Mouse (Mus musculus): ENCODE measurements around the gene Tspan18. TPM values are rescaled to one million over a fixed set of nuclear protein-coding genes. Genes with fewer than 3 reads are reported as not detected.
A peak's percentile ranks its signal among the peaks of the same experiment; 100 is the strongest.

The Tspan18 gene
- polyA plus RNA-seq, 1 experiment from 2014 or later: 27.8 TPM

DNA sequence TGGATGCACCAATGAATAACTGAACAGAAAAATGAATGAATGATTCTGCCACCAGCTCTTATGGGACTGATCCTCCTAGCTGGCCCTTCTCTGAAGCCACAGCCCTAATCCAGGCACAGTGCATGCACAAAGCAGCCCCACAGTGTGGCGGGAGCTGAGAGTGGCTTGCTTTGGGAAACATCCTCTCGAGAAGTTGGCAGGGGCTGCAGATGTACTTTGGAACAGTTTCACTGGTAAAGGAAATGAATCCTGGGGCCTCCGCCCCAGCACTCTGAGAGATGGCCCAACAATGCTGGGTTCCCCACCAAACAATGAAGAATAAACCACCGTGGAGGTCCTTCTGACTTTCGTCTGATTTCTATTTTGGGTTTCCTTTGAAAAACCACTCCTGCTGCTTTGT is 64.2 kb downstream of the Tspan18 start:
- H3K4me3 ChIP-seq (replicated peaks; ENCODE audit: low read depth, low read length): no peak overlapping the region
- no peak overlapping the region for H3K27ac ChIP-seq (replicated peaks; ENCODE audit: low read depth, low read length)
- WGBS: 45% methylated on average over 5 of the region's 5 CpGs
- DNase-seq (no peak), ATAC-seq (ENCODE audit: low FRiP score, low TSS enrichment) (no peak)
- H3K9me3 ChIP-seq (ENCODE audit: control insufficient read depth, low read length): no peaks in the 10 kb centered on the region
- H3K4me1 ChIP-seq (ENCODE audit: control insufficient read depth, insufficient read depth, low read length): peaks cover 47% of the 10 kb centered on the region
- H3K27me3 ChIP-seq (ENCODE audit: control insufficient read depth, insufficient read depth, low read length): no peaks in the 10 kb centered on the region
- H3K36me3 ChIP-seq (ENCODE audit: control insufficient read depth, insufficient read depth, low read length): no peaks in the 10 kb centered on the region
- no peak overlapping the region for H3K4me2 ChIP-seq (ENCODE audit: low read length)
- no peak overlapping the region for H3K9ac ChIP-seq (replicated peaks; ENCODE audit: low read length)

DNA sequence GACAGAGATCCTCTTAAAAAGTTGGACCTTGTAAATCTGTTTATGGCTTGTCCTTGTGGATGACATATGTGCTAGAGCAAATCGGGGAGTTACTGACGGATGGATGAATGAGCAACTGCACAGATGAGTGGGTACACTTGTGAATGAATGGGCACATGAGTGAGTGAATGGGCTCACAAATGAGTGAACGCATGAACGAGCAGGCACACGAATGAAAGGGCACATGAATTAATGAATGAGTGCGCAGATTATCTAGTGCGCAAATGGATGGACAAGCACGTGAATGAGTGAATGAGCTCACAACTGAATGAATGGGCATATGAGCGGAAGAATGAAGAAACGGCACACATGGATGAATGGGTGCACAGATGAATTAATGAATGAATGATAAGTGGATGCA is 64.7 kb downstream of the Tspan18 start:
- H3K4me3 ChIP-seq (replicated peaks; ENCODE audit: low read depth, low read length): no peak overlapping the region
- H3K27ac ChIP-seq (replicated peaks; ENCODE audit: low read depth, low read length): no peak overlapping the region
- H3K9ac ChIP-seq (replicated peaks; ENCODE audit: low read length): no peak overlapping the region
- no peaks in the 10 kb centered on the region for H3K9me3 ChIP-seq (ENCODE audit: control insufficient read depth, low read length)
- H3K27me3 ChIP-seq (ENCODE audit: control insufficient read depth, insufficient read depth, low read length): no peaks in the 10 kb centered on the region
- 77% methylated on average over 10 of the region's 10 CpGs for WGBS
- no peaks in the 10 kb centered on the region for H3K36me3 ChIP-seq (ENCODE audit: control insufficient read depth, insufficient read depth, low read length)
- H3K4me2 ChIP-seq (ENCODE audit: low read length): no peak overlapping the region
- DNase-seq: no peak
- peaks cover 44% of the 10 kb centered on the region for H3K4me1 ChIP-seq (ENCODE audit: control insufficient read depth, insufficient read depth, low read length)
- ATAC-seq (ENCODE audit: low FRiP score, low TSS enrichment): no peak

GRCm38 (mm10) chr2:93268711-93269270 is 65.5 kb downstream of the Tspan18 start:
- no peaks in the 10 kb centered on the region for H3K27me3 ChIP-seq (ENCODE audit: control insufficient read depth, insufficient read depth, low read length)
- ATAC-seq (ENCODE audit: low FRiP score, low TSS enrichment): no peak
- peaks cover 36% of the 10 kb centered on the region for H3K4me1 ChIP-seq (ENCODE audit: control insufficient read depth, insufficient read depth, low read length)
- no peak overlapping the region for H3K4me3 ChIP-seq (replicated peaks; ENCODE audit: low read depth, low read length)
- no peak overlapping the region for H3K4me2 ChIP-seq (ENCODE audit: low read length)
- H3K9ac ChIP-seq (replicated peaks; ENCODE audit: low read length): no peak overlapping the region
- no peak for DNase-seq
- no peak overlapping the region for H3K27ac ChIP-seq (replicated peaks; ENCODE audit: low read depth, low read length)
- no peaks in the 10 kb centered on the region for H3K9me3 ChIP-seq (ENCODE audit: control insufficient read depth, low read length)
- no peaks in the 10 kb centered on the region for H3K36me3 ChIP-seq (ENCODE audit: control insufficient read depth, insufficient read depth, low read length)
- 90% methylated on average over 3 of the region's 3 CpGs for WGBS

- no peak overlapping the region for H3K4me3 ChIP-seq (replicated peaks; ENCODE audit: low read depth, low read length)
- H3K4me1 ChIP-seq (ENCODE audit: control insufficient read depth, insufficient read depth, low read length): peaks cover 26% of the 10 kb centered on the region
- ATAC-seq (ENCODE audit: low FRiP score, low TSS enrichment) (no peak), DNase-seq (no peak)
- 71% methylated on average over 4 of the region's 4 CpGs for WGBS
- H3K36me3 ChIP-seq (ENCODE audit: control insufficient read depth, insufficient read depth, low read length): no peaks in the 10 kb centered on the region
- no peaks in the 10 kb centered on the region for H3K9me3 ChIP-seq (ENCODE audit: control insufficient read depth, low read length)
- H3K9ac ChIP-seq (replicated peaks; ENCODE audit: low read length): no peak overlapping the region
- no peak overlapping the region for H3K4me2 ChIP-seq (ENCODE audit: low read length)
- H3K27me3 ChIP-seq (ENCODE audit: control insufficient read depth, insufficient read depth, low read length): no peaks in the 10 kb centered on the region
- H3K27ac ChIP-seq (replicated peaks; ENCODE audit: low read depth, low read length): peak overlapping the region; percentile 57; the same call in 1 of the 2 replicates
These were observed 66.5 kb downstream of the Tspan18 start for GRCm38 (mm10) chr2:93267791-93268190.

DNA sequence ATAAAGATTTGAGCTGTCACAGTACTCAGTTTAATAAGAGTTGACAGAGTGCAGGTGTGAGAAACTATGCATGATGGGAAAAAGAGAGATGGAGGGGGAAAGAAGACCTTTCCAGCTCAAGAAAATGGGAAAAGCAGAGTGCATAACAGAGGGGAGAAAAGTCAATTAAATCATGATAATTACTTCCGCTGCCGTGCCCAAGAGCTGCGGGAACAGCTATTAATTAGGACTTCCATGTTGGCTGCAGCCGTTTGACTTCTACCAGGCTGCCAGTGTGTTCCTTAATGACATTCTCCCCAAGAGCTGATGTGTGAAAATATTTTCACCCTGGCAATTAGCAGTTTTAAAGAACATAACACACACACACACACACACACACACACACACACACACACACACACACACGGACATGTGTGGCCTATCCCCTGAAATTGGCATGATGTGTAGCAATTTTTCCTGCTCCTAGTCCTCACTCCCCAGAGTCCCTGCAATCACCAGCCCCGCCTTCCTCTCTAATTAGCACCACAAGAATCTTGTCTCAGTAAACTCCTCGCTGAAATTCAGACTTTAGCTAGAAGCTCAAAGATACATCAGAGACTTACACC is 67.6 kb downstream of the Tspan18 start:
- Histone ChIP-seq H3K4me1 (ENCODE audit: control insufficient read depth, insufficient read depth, low read length) (peaks cover 24% of the 10 kb centered on the region), H3K27me3 (ENCODE audit: control insufficient read depth, insufficient read depth, low read length) (no peaks in the 10 kb centered on the region), H3K36me3 (ENCODE audit: control insufficient read depth, insufficient read depth, low read length) (no peaks in the 10 kb centered on the region), H3K27ac (replicated peaks; ENCODE audit: low read depth, low read length) (peak overlapping the region; percentile 57), H3K4me2 (ENCODE audit: low read length) (no peak overlapping the region), H3K9ac (replicated peaks; ENCODE audit: low read length) (no peak overlapping the region), H3K4me3 (replicated peaks; ENCODE audit: low read depth, low read length) (no peak overlapping the region), H3K9me3 (ENCODE audit: control insufficient read depth, low read length) (no peaks in the 10 kb centered on the region)
- no peak for ATAC-seq (ENCODE audit: low FRiP score, low TSS enrichment)
- WGBS: 56% methylated on average over 7 of the region's 7 CpGs
- DNase-seq: peak; percentile 54

DNA sequence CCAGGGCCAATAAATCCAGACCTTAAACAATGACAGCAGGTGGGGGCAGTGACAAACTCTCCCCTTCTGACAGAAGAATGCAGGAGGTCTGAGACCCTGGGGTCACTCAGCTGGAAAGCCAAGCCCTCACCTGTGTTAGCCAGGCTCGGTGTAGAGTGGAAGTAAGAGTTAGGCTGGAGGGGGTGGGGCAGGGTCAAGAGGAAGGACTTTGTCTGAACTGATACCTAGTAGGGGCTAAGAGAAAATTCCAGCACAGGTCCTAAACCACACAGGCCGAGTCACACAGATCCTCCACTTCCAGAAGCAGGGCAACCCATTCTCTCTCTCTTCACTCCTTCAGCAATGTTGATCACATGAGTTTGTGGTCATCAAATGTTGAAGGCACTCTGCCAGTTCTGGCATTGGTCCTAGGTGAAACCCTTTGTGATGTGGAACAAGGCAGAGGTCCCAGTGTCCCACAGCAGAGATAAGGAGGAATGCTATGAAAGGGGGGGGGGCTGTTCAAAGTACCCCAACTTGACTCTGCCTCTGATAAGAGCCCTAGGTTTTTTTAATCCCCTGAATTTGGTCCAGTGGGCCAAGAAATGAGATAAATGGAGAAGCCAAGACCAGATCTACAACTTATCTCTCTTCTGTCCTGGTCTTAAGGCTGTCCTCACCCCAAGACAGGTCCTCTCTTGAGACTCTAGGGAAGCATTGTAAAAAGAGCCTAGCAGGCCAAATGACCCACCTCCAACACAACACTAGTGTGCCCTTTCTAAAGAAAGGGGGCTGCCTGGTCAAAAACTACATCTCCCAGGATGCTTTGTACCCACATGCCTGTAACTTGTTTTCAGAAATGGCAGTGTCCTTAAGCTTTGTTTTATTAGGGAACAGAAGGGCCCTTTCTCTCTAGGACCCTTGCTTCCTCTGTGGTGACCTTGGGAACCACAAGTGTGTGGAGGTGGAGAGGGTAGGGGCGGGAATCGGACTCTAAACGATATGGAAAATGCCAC is 71.7 kb downstream of the Tspan18 start:
- no peak overlapping the region for H3K27ac ChIP-seq (replicated peaks; ENCODE audit: low read depth, low read length)
- no peaks in the 10 kb centered on the region for H3K27me3 ChIP-seq (ENCODE audit: control insufficient read depth, insufficient read depth, low read length)
- ATAC-seq (ENCODE audit: low FRiP score, low TSS enrichment): no peak

DNA sequence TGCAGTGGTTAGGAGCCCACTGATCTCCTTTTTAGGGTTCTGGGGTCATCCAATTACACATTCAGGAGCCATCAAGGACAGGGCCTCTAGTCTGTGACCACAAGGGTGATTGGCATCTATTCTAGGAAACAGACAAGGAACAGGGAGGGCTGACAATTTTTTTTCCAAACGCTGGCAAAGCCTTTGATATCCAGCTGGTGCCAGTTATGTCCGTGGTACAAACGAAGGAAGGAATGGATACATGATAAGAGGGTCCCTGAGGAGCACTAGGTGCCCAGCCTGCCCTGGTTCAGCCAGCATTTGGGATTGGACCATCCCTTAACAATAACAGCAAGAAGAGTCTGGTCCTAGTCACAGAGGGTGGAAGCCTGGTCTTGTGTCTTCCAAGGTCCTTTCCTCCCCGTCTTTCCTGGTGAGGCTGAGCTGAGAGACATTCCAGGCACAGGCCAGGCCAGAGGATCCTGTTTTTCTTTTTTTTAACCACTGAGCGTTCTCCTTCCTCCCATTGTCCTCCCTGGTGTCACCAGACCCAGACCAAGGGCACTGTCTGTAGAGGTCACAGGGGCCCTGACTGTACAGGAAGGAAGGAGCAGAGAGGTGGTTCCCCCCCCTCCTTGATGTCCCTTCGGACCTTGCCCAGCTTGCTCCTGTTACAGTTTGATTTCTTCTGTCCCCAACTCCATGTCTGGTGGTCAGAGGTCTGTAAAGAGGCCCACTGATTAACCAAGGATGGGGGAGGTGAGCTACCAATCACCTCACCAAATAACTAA is 72.6 kb downstream of the Tspan18 start:
- Histone ChIP-seq H3K4me2 (ENCODE audit: low read length) (no peak overlapping the region), H3K36me3 (ENCODE audit: control insufficient read depth, insufficient read depth, low read length) (no peaks in the 10 kb centered on the region), H3K4me3 (replicated peaks; ENCODE audit: low read depth, low read length) (no peak overlapping the region), H3K27ac (replicated peaks; ENCODE audit: low read depth, low read length) (no peak overlapping the region), H3K27me3 (ENCODE audit: control insufficient read depth, insufficient read depth, low read length) (no peaks in the 10 kb centered on the region), H3K9me3 (ENCODE audit: control insufficient read depth, low read length) (no peaks in the 10 kb centered on the region), H3K4me1 (ENCODE audit: control insufficient read depth, insufficient read depth, low read length) (peaks cover 35% of the 10 kb centered on the region), H3K9ac (replicated peaks; ENCODE audit: low read length) (no peak overlapping the region)
- WGBS: 71% methylated on average over 6 of the region's 6 CpGs
- DNase-seq (no peak), ATAC-seq (ENCODE audit: low FRiP score, low TSS enrichment) (no peak)

More for the DNA sequence above, 71.7 kb downstream of the Tspan18 start:
- no peak overlapping the region for H3K4me2 ChIP-seq (ENCODE audit: low read length)
- no peak for DNase-seq
- peaks cover 35% of the 10 kb centered on the region for H3K4me1 ChIP-seq (ENCODE audit: control insufficient read depth, insufficient read depth, low read length)
- no peak overlapping the region for H3K9ac ChIP-seq (replicated peaks; ENCODE audit: low read length)
- no peaks in the 10 kb centered on the region for H3K9me3 ChIP-seq (ENCODE audit: control insufficient read depth, low read length)
- 80% methylated on average over 5 of the region's 5 CpGs for WGBS
- H3K4me3 ChIP-seq (replicated peaks; ENCODE audit: low read depth, low read length): no peak overlapping the region
- H3K36me3 ChIP-seq (ENCODE audit: control insufficient read depth, insufficient read depth, low read length): no peaks in the 10 kb centered on the region

DNA sequence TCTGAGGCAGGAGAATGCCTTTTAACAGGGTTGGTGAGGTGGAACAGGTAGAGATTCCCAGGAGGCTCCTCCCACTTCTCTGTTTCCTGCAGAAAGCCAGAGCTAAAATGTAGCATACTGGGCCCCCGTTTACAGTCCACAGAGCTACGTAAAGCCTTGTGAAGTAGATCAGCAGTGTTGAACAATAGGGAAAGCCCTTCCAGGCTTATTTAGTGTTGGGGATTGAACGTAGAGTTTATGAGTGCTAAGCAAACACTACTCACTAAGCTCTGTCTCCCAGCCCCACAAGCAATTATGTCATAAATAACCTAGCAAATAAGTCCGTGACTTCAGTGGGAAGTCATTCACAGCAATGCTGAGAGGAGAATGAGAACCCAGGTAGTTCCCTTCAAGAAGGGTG is 76.7 kb downstream of the Tspan18 start:
- WGBS: 33% methylated on average over 4 of the region's 4 CpGs
- peaks cover 33% of the 10 kb centered on the region for H3K4me1 ChIP-seq (ENCODE audit: control insufficient read depth, insufficient read depth, low read length)
- H3K36me3 ChIP-seq (ENCODE audit: control insufficient read depth, insufficient read depth, low read length): no peaks in the 10 kb centered on the region
- no peak overlapping the region for H3K4me3 ChIP-seq (replicated peaks; ENCODE audit: low read depth, low read length)
- no peaks in the 10 kb centered on the region for H3K27me3 ChIP-seq (ENCODE audit: control insufficient read depth, insufficient read depth, low read length)
- DNase-seq (no peak), ATAC-seq (ENCODE audit: low FRiP score, low TSS enrichment) (no peak)
- no peaks in the 10 kb centered on the region for H3K9me3 ChIP-seq (ENCODE audit: control insufficient read depth, low read length)
- H3K27ac ChIP-seq (replicated peaks; ENCODE audit: low read depth, low read length): no peak overlapping the region
- H3K4me2 ChIP-seq (ENCODE audit: low read length): no peak overlapping the region
- no peak overlapping the region for H3K9ac ChIP-seq (replicated peaks; ENCODE audit: low read length)

All from midbrain, embryonic 14.5 days (tissue).